Mouse (Mus musculus) intestine, embryonic 15.5 days (tissue): ENCODE measurements around the gene Aldh4a1. TPM values are rescaled to one million over a fixed set of nuclear protein-coding genes. Genes with fewer than 3 reads are reported as not detected.

ENCODE experiments used
- ATAC-seq: fragments of 200-750 bp; cut with Nextera tagmentation; 2 replicates; pipeline ENCODE4 v1.8.0; 2017; ENCODE audit warnings: moderate TSS enrichment, moderate library complexity
- H3K27ac ChIP-seq: fragments of 300-500 bp; sonication (generic); 2 replicates; pipeline ENCODE4 v1.5.1; 2015; ENCODE audit warnings: mild to moderate bottlenecking, inconsistent platforms
- H3K27me3 ChIP-seq: fragments of 300-500 bp; sonication (generic); replicated peaks from 2 replicates; pipeline ENCODE4 v1.6.1; 2015; ENCODE audit warnings: inconsistent platforms
- H3K36me3 ChIP-seq: fragments of 300-500 bp; sonication (generic); 2 replicates; pipeline ENCODE4 v1.6.1; 2015; ENCODE audit warnings: inconsistent platforms
- H3K4me1 ChIP-seq: fragments of 300-500 bp; sonication (generic); replicated peaks from 2 replicates; pipeline ENCODE4 v1.6.1; 2015; ENCODE audit warnings: inconsistent platforms
- H3K4me2 ChIP-seq: fragments of 300-500 bp; sonication (generic); replicated peaks from 2 replicates; pipeline ENCODE4 v1.6.1; 2015; ENCODE audit warnings: mild to moderate bottlenecking, inconsistent platforms
- H3K4me3 ChIP-seq: fragments of 300-500 bp; sonication (generic); replicated peaks from 2 replicates; pipeline ENCODE4 v1.5.1; 2015; ENCODE audit warnings: inconsistent platforms
- H3K9ac ChIP-seq: fragments of 300-500 bp; sonication (generic); 2 replicates; pipeline ENCODE4 v1.6.1; 2015; ENCODE audit warnings: inconsistent platforms
- H3K9me3 ChIP-seq: fragments of 300-500 bp; sonication (generic); 2 replicates; pipeline ENCODE4 v1.6.1; 2016; ENCODE audit warnings: inconsistent platforms
- WGBS: fragments of 180-500 bp; shearing (Covaris S2); methylation state at CpG from one replicate; pipeline ENCODE4 v1.1.7; 2015; 5-methylcytosine and 5-hydroxymethylcytosine counted together
- polyA plus RNA-seq: library from polyadenylated mRNA; unstranded; fragments of >200 nt; fragmentation: Nextera tagmentation; extraction: Ambion mirVana; gene quantifications from 2 replicates; pipeline ENCODE4 v1.2.1, GENCODE M21; 2015

The Aldh4a1 gene
- polyA plus RNA-seq, 1 experiment from 2014 or later, result 14.4 TPM

DNA sequence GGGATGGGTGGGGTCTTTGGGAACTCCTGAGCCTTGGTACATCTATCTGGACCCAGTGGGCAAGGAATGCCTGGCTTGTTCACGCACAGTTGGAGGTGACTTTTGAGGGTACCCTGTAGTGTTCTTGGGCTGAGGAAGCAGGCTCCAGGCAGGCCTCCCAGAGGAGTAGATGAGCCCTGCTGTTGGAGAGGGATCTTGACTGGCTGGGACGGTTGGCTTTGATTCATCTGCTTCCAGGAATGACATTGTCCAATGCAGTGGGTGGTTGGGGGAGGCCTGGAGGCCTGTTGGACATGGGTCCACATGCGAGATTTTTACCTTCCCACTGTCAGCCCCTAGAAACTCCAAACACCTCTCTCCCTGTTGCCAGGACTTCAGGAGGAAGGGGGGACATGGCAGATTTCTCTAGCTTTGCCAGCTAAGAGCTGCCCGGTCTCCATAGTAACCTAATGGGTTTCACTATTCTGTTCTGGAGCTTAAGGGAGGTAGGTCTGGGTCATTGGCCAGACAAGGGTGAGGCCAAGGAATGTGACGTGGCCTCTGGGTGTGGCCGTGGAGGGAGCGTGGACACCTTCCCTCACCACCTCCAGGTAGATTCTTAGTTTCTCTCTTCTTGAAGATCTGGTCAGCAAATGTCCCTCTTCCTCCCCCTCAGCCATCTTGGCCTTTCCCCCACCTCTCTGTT is 9.0 kb downstream of the Aldh4a1 start:
- 88% methylated on average over 7 of the region's 7 CpGs for whole genome bisulfite sequencing
- Histone ChIP-seq H3K4me1 (no peaks in the 10 kb centered on the region), H3K9me3 (no peaks in the 10 kb centered on the region), H3K36me3 (no peaks in the 10 kb centered on the region), H3K4me3 (no peak overlapping the region), H3K9ac (no peak overlapping the region), H3K27me3 (peaks cover 50% of the 10 kb centered on the region), H3K4me2 (no peak overlapping the region), H3K27ac (no peak overlapping the region)
- no peak for ATAC-seq

DNA sequence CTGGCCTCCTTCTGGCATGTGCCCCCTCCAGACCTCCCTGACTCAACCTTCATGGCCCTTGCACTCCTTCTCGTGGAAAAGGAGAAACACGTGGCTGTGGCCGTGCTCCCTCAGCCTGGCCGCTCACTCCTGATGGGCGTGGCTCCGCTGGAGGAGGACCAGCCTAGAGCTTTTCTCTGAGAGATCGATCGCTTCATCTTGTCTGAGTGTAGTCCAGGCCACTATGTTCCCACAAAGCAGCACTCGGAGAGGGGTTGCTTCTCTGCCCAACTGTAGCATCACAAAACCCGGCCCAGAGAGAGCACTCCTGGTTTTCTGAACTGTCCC is 9.6 kb downstream of the Aldh4a1 start:
- Histone ChIP-seq H3K27me3 (peaks cover 51% of the 10 kb centered on the region), H3K4me3 (no peak overlapping the region), H3K36me3 (no peaks in the 10 kb centered on the region), H3K9me3 (no peaks in the 10 kb centered on the region), H3K4me2 (no peak overlapping the region), H3K4me1 (no peaks in the 10 kb centered on the region), H3K9ac (no peak overlapping the region), H3K27ac (no peak overlapping the region)
- 72% methylated on average over 10 of the region's 10 CpGs for WGBS
- ATAC-seq, result no peak

GRCm38 (mm10) chr4:139636373-139636772 is 13.7 kb downstream of the Aldh4a1 start:
- H3K27me3 ChIP-seq, result peaks cover 43% of the 10 kb centered on the region
- no peaks in the 10 kb centered on the region for H3K9me3 ChIP-seq
- no peak overlapping the region for H3K4me3 ChIP-seq
- H3K36me3 ChIP-seq, result no peaks in the 10 kb centered on the region
- peaks cover 5% of the 10 kb centered on the region for H3K4me1 ChIP-seq
- WGBS, result 25% methylated on average over 7 of the region's 7 CpGs
- H3K9ac ChIP-seq, result no peak overlapping the region
- H3K4me2 ChIP-seq, result no peak overlapping the region
- H3K27ac ChIP-seq, result no peak overlapping the region
- ATAC-seq, result no peak

GRCm38 (mm10) chr4:139637847-139638246 is 15.2 kb downstream of the Aldh4a1 start:
- no peak for ATAC-seq
- H3K27me3 ChIP-seq, result peaks cover 39% of the 10 kb centered on the region
- H3K36me3 ChIP-seq, result no peaks in the 10 kb centered on the region
- H3K9ac ChIP-seq, result no peak overlapping the region
- no peaks in the 10 kb centered on the region for H3K9me3 ChIP-seq
- no peak overlapping the region for H3K4me3 ChIP-seq
- H3K4me1 ChIP-seq, result peaks cover 15% of the 10 kb centered on the region
- H3K27ac ChIP-seq, result no peak overlapping the region
- WGBS, result 80% methylated on average over 9 of the region's 9 CpGs
- no peak overlapping the region for H3K4me2 ChIP-seq

GRCm38 (mm10) chr4:139638356-139638755 is 15.7 kb downstream of the Aldh4a1 start:
- peaks cover 39% of the 10 kb centered on the region for H3K27me3 ChIP-seq

GRCm38 (mm10) chr4:139639801-139640200 is 17.1 kb downstream of the Aldh4a1 start:
- Histone ChIP-seq H3K27ac (no peak overlapping the region), H3K4me3 (no peak overlapping the region), H3K9me3 (no peaks in the 10 kb centered on the region), H3K9ac (no peak overlapping the region), H3K36me3 (no peaks in the 10 kb centered on the region), H3K27me3 (peaks cover 33% of the 10 kb centered on the region), H3K4me2 (no peak overlapping the region), H3K4me1 (peaks cover 15% of the 10 kb centered on the region)
- 34% methylated on average over 12 of the region's 12 CpGs for WGBS
- ATAC-seq, result no peak

More at GRCm38 (mm10) chr4:139638356-139638755, 15.7 kb downstream of the Aldh4a1 start:
- H3K27ac ChIP-seq, result no peak overlapping the region
- no peak overlapping the region for H3K4me3 ChIP-seq
- H3K9me3 ChIP-seq, result no peaks in the 10 kb centered on the region
- 91% methylated on average over 16 of the region's 16 CpGs for WGBS
- peaks cover 15% of the 10 kb centered on the region for H3K4me1 ChIP-seq
- no peaks in the 10 kb centered on the region for H3K36me3 ChIP-seq
- no peak for ATAC-seq
- no peak overlapping the region for H3K4me2 ChIP-seq
- no peak overlapping the region for H3K9ac ChIP-seq

GRCm38 (mm10) chr4:139640333-139640732 is 17.7 kb downstream of the Aldh4a1 start:
- Histone ChIP-seq H3K36me3 (no peaks in the 10 kb centered on the region), H3K4me3 (no peak overlapping the region), H3K4me2 (no peak overlapping the region), H3K27ac (no peak overlapping the region), H3K27me3 (peaks cover 28% of the 10 kb centered on the region), H3K9me3 (no peaks in the 10 kb centered on the region), H3K9ac (no peak overlapping the region), H3K4me1 (peaks cover 15% of the 10 kb centered on the region)
- ATAC-seq, result no peak
- 61% methylated on average over 12 of the region's 12 CpGs for WGBS

DNA sequence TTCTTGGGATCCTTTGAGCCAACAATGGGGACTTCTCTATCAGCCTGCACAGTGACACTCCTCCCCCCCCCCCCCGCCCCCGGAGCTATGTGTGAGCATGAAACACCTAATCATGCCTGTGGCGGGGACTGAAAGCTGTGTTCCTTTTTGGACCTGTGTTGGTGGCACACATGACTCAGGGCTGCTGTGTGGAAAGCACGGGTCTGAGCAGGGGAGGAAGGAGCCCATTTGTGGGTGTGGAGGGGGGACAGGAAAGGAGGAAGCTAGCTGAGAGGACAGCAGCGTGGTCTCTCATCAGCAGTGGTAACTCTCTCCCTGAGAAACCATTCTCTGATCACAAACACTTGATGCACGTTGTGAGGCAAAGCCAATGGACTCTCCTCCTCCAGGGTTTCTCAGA is 18.1 kb downstream of the Aldh4a1 start:
- no peak for ATAC-seq
- WGBS, result 62% methylated on average over 6 of the region's 6 CpGs
- H3K36me3 ChIP-seq, result no peaks in the 10 kb centered on the region
- no peak overlapping the region for H3K9ac ChIP-seq
- H3K4me3 ChIP-seq, result no peak overlapping the region
- peaks cover 23% of the 10 kb centered on the region for H3K27me3 ChIP-seq
- H3K4me1 ChIP-seq, result peaks cover 15% of the 10 kb centered on the region
- H3K4me2 ChIP-seq, result no peak overlapping the region
- H3K9me3 ChIP-seq, result no peaks in the 10 kb centered on the region
- no peak overlapping the region for H3K27ac ChIP-seq

- Histone ChIP-seq H3K4me2 (peak overlapping the region; percentile 59), H3K27ac (no peak overlapping the region), H3K36me3 (no peaks in the 10 kb centered on the region), H3K9me3 (no peaks in the 10 kb centered on the region), H3K27me3 (peaks cover 14% of the 10 kb centered on the region), H3K4me3 (peak overlapping the region; percentile 22), H3K4me1 (peaks cover 15% of the 10 kb centered on the region), H3K9ac (0 out of 2 replicates have a peak overlapping the region, but pooled peaks have one; percentile 15)
- ATAC-seq, result peak; percentile 43; the same call in 1 of the 2 replicates
- WGBS, result 5% methylated on average over 30 of the region's 30 CpGs
Observed at GRCm38 (mm10) chr4:139641829-139642425, 19.3 kb downstream of the Aldh4a1 start.

GRCm38 (mm10) chr4:139643972-139644371 is 21.3 kb downstream of the Aldh4a1 start:
- H3K4me1 ChIP-seq, result peaks cover 15% of the 10 kb centered on the region
- 15% methylated on average over 9 of the region's 9 CpGs for WGBS
- H3K9me3 ChIP-seq, result no peaks in the 10 kb centered on the region
- H3K9ac ChIP-seq, result no peak overlapping the region
- H3K4me2 ChIP-seq, result no peak overlapping the region
- no peak overlapping the region for H3K27ac ChIP-seq
- H3K36me3 ChIP-seq, result no peaks in the 10 kb centered on the region
- peaks cover 12% of the 10 kb centered on the region for H3K27me3 ChIP-seq
- ATAC-seq, result peak; percentile 27; the same call in 1 of the 2 replicates
- H3K4me3 ChIP-seq, result no peak overlapping the region

- WGBS, result 86% methylated on average over 7 of the region's 7 CpGs
- Histone ChIP-seq H3K9ac (no peak overlapping the region), H3K27me3 (peaks cover 9% of the 10 kb centered on the region), H3K4me3 (no peak overlapping the region), H3K36me3 (no peaks in the 10 kb centered on the region), H3K9me3 (no peaks in the 10 kb centered on the region), H3K4me1 (peaks cover 8% of the 10 kb centered on the region), H3K27ac (no peak overlapping the region), H3K4me2 (no peak overlapping the region)
- no peak for ATAC-seq
Observed at GRCm38 (mm10) chr4:139646916-139647315, 24.2 kb downstream of the Aldh4a1 start.

DNA sequence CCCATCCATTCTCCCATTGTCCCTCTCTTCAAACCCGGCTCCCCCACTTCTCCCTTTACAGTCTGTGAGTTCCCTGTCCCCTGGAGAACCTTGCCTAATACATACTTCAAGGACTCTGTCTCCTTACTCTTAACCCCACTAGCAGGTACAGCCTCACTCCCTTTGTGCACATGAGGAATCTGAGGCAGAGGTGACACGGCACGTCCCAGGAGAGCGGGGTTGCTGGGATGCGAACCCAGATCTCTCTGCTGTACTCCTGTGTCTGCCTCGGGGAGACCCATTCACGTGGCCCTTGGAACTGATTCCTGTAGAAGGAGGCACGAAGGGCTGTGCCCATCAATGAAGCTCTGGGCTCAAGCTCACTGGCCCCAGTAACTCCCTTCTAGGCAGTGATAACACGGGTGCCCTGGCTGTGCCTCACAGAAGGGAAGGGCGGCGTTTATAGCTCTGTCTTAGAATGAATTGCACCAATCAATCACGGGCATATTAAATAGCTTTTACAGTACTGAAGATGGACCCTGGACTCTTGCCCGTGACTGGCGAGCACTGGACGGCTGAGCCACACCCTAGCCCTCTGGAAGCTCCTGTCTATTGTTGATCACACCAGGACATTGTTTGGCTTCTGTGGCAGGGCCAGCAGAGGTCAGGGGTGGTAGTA is 27.5 kb downstream of the Aldh4a1 start:
- peak overlapping the region; percentile 63 for H3K27ac ChIP-seq
- H3K4me3 ChIP-seq, result no peak overlapping the region
- peak; percentile 94 for ATAC-seq
- H3K4me2 ChIP-seq, result 0 out of 2 replicates have a peak overlapping the region, but pooled peaks have one; percentile 3
- peaks cover 4% of the 10 kb centered on the region; the same call in 1 of the 2 replicates for H3K4me1 ChIP-seq
- H3K27me3 ChIP-seq, result no peaks in the 10 kb centered on the region
- no peaks in the 10 kb centered on the region for H3K36me3 ChIP-seq
- no peak overlapping the region for H3K9ac ChIP-seq
- WGBS, result 63% methylated on average over 15 of the region's 15 CpGs
- H3K9me3 ChIP-seq, result no peaks in the 10 kb centered on the region
